Comparison of ENCODE assay signal across 9 mouse cellular contexts in the genomic region with DNA sequence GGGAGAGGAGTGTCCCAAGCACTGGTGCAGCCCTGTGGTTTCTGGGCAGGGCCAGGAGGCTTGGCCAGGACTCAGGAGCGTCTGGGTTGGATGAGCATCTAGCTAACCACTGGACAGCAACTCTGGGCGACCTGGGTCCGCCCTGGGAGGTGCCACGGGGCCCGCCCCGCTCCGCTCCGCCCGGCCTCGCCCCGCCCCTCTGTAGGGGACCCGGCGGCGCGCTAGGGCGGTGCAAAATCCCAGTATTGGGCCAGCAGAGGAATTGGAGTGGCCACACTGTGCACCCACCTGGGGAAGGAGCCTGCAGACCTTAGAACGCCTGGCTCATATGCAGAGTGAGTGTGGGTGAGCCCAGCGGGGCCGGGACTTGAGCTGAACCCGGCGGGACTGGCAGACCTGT. TPM values are rescaled to one million over a fixed set of nuclear protein-coding genes. Genes with fewer than 3 reads are reported as not detected.
DNase-seq lines count a peak whose midpoint lies in the region; ATAC-seq and TF ChIP-seq lines count a peak whose summit lies in the region.
"Had no signal": no experiment of that assay in that cellular context is flagged by ENCODE, and none has a peak within 500 bp of the region (broad histone marks: within the 10 kb centered on the region; RNA-seq: fewer than 3 reads in every experiment).

Gene Myo3a, plus strand, starts transcription at position 196 of the 400 bp plus-strand sequence.

- intact Hi-C loops in left cerebral cortex, adult 2 months (cut with DNase I) = no loop called here

- peak; percentile 68; the same call in 1 of the 2 replicates for ATAC-seq in heart, embryonic 12.5 days (ENCODE audit: insufficient number of reproducible peaks, low FRiP score)
- ATAC-seq in kidney, embryonic 16.5 days (ENCODE audit: low FRiP score, low TSS enrichment) = peak; percentile 97
- peak; percentile 25; the same call in 1 of the 2 replicates for ATAC-seq in midbrain, embryonic 16.5 days

- H3K4me3 ChIP-seq in heart, embryonic 12.5 days = peak within 1 kb of the TSS; percentile 43
- H3K4me3 ChIP-seq in forebrain, embryonic 10.5 days = peak within 1 kb of the TSS; percentile 49
- peak within 1 kb of the TSS; percentile 35 for H3K4me3 ChIP-seq in kidney, embryonic 16.5 days (ENCODE audit: low read length)
- H3K4me3 ChIP-seq in midbrain, embryonic 16.5 days (ENCODE audit: low read depth, low read length) = peak within 1 kb of the TSS; percentile 29; the same call in 1 of the 2 replicates
- no peak within 1 kb of the TSS for H3K4me3 ChIP-seq in left cerebral cortex, adult 2 months

- peak within 1 kb of the TSS; percentile 86 for H3K4me2 ChIP-seq in heart, embryonic 12.5 days
- H3K4me2 ChIP-seq in kidney, embryonic 16.5 days (replicated peaks; ENCODE audit: low read depth, low read length) = peak within 1 kb of the TSS; percentile 55
- peak within 1 kb of the TSS; percentile 53 for H3K4me2 ChIP-seq in midbrain, embryonic 16.5 days (ENCODE audit: low read length)

- 0 out of 2 replicates have a peak, but pooled peaks cover 5% of the 10 kb centered on the region for H3K4me1 ChIP-seq in heart, embryonic 12.5 days (replicated peaks)
- peaks cover 7% of the 10 kb centered on the region for H3K4me1 ChIP-seq in forebrain, embryonic 10.5 days
- no peaks in the 10 kb centered on the region for H3K4me1 ChIP-seq in kidney, embryonic 16.5 days (ENCODE audit: insufficient read depth, low read length)
- peaks cover 4% of the 10 kb centered on the region; the same call in 1 of the 2 replicates for H3K4me1 ChIP-seq in midbrain, embryonic 16.5 days (ENCODE audit: control insufficient read depth, insufficient read depth, low read length)

- no peak for TF ChIP-seq CTCF in left cerebral cortex, adult 2 months (IDR thresholded peaks at IDR 0.05)

- under 1% methylated on average over 21 of the region's 21 CpGs for WGBS in heart, embryonic 12.5 days
- 1% methylated on average over 21 of the region's 21 CpGs for WGBS in forebrain, embryonic 10.5 days
- 2% methylated on average over 19 of the region's 21 CpGs for WGBS in kidney, embryonic 16.5 days
- 3% methylated on average over 21 of the region's 21 CpGs for WGBS in midbrain, embryonic 16.5 days

- no peaks in the 10 kb centered on the region for H3K36me3 ChIP-seq in heart, embryonic 12.5 days
- H3K36me3 ChIP-seq in forebrain, embryonic 10.5 days (replicated peaks) = no peaks in the 10 kb centered on the region
- H3K36me3 ChIP-seq in kidney, embryonic 16.5 days (ENCODE audit: insufficient read depth, low read length) = no peaks in the 10 kb centered on the region
- H3K36me3 ChIP-seq in midbrain, embryonic 16.5 days (ENCODE audit: control insufficient read depth, insufficient read depth, low read length) = no peaks in the 10 kb centered on the region

- no peaks in the 10 kb centered on the region for H3K27me3 ChIP-seq in heart, embryonic 12.5 days (replicated peaks)
- H3K27me3 ChIP-seq in forebrain, embryonic 10.5 days (ENCODE audit: poor library complexity, severe bottlenecking) = peaks cover 5% of the 10 kb centered on the region; the same call in 1 of the 2 replicates
- no peaks in the 10 kb centered on the region for H3K27me3 ChIP-seq in kidney, embryonic 16.5 days (ENCODE audit: insufficient read depth, low read length)
- no peaks in the 10 kb centered on the region for H3K27me3 ChIP-seq in midbrain, embryonic 16.5 days (ENCODE audit: control insufficient read depth, insufficient read depth, low read depth, low read length)

- peak within 1 kb of the TSS; percentile 30; the same call in 1 of the 2 replicates for H3K9ac ChIP-seq in heart, embryonic 12.5 days
- H3K9ac ChIP-seq in kidney, embryonic 16.5 days (replicated peaks; ENCODE audit: low read length) = peak within 1 kb of the TSS; percentile 36; the same call in 1 of the 2 replicates
- no peak within 1 kb of the TSS for H3K9ac ChIP-seq in midbrain, embryonic 16.5 days (ENCODE audit: low read depth, low read length)

- no peaks in the 10 kb centered on the region for H3K9me3 ChIP-seq in heart, embryonic 12.5 days (replicated peaks)
- H3K9me3 ChIP-seq in forebrain, embryonic 10.5 days = no peaks in the 10 kb centered on the region
- H3K9me3 ChIP-seq in kidney, embryonic 16.5 days (ENCODE audit: low read length) = no peaks in the 10 kb centered on the region
- no peaks in the 10 kb centered on the region for H3K9me3 ChIP-seq in midbrain, embryonic 16.5 days (replicated peaks; ENCODE audit: control insufficient read depth, low read length, poor library complexity, severe bottlenecking)

- DNase-seq in heart, adult 9 months (ENCODE audit: low spot score in 2 of 2) = no peak
- DNase-seq in forebrain, embryonic 10.5 days (ENCODE audit: extremely low spot score, low spot score) = peak; percentile 14
- no peak for DNase-seq in layer of hippocampus, postnatal 36 days
- no peak for DNase-seq in thymus, adult 18-20 months
- DNase-seq in left cerebral cortex, adult 2 months (ENCODE audit: extremely low spot score in 1 of 2, low spot score in 2 of 2) = no peak

- no peak within 1 kb of the TSS for H3K27ac ChIP-seq in heart, embryonic 12.5 days (ENCODE audit: poor library complexity, severe bottlenecking)
- H3K27ac ChIP-seq in forebrain, embryonic 10.5 days = no peak within 1 kb of the TSS
- no peak within 1 kb of the TSS for H3K27ac ChIP-seq in kidney, embryonic 16.5 days (ENCODE audit: low read length)
- no peak within 1 kb of the TSS for H3K27ac ChIP-seq in midbrain, embryonic 16.5 days (ENCODE audit: low read length)
- no peak within 1 kb of the TSS for H3K27ac ChIP-seq in left cerebral cortex, adult 2 months

RNA-seq across cellular contexts. Expression of gene Myo3a, which starts in this region (rescaled TPM):
- not detected in 2 replicates for polyA plus RNA-seq in heart, embryonic 12.5 days (2016; fragmentation: Nextera tagmentation; extraction: Ambion mirVana)
- polyA plus RNA-seq in forebrain, embryonic 10.5 days (2016; fragmentation: Nextera tagmentation; extraction: Ambion mirVana) = 0.15 TPM in 1 of 2 replicates, not detected in the other
- 0.12 TPM in 1 of 2 replicates, not detected in the other for polyA plus RNA-seq in kidney, embryonic 16.5 days (2015; fragmentation: Nextera tagmentation; extraction: Ambion mirVana)
- polyA plus RNA-seq in midbrain, embryonic 16.5 days (2015; fragmentation: Nextera tagmentation; extraction: Ambion mirVana) = not detected in 2 replicates
- total RNA-seq in layer of hippocampus, postnatal 36 days (2021) = 1 to 10 TPM; 1.4 to 1.8 TPM
- 1 to 10 TPM; 1.0 to 1.1 TPM for total RNA-seq in left cerebral cortex, adult 2 months (2021)
- polyA plus RNA-seq: spleen, adult 2 months had no signal

Comparison
In these comparisons a context has a peak if more than half of its experiments do, and no peak if none do; other contexts are left out.
1. Peak in ATAC-seq, H3K4me3 ChIP-seq, H3K9ac ChIP-seq and H3K4me2 ChIP-seq in heart, embryonic 12.5 days; RNA of the gene not detected or under 1 TPM.
2. Peak in DNase-seq and H3K4me3 ChIP-seq in forebrain, embryonic 10.5 days; RNA of the gene not detected or under 1 TPM.
3. Peak in ATAC-seq, H3K4me3 ChIP-seq, H3K9ac ChIP-seq and H3K4me2 ChIP-seq in kidney, embryonic 16.5 days; RNA of the gene not detected or under 1 TPM.
4. Peak in ATAC-seq, H3K4me3 ChIP-seq and H3K4me2 ChIP-seq in midbrain, embryonic 16.5 days; RNA of the gene not detected or under 1 TPM.
5. ATAC-seq: peak in every context shown above with its lines; median percentile 97 in kidney, embryonic 16.5 days; 68 in heart, embryonic 12.5 days; 25 in midbrain, embryonic 16.5 days.